Mouse (Mus musculus): ENCODE measurements around the gene Nkg7.

- no peak for TF ChIP-seq CTCF (IDR thresholded peaks at IDR 0.05; ENCODE audit: low read depth, low read length)
- TF ChIP-seq POLR2A (IDR thresholded peaks at IDR 0.05; ENCODE audit: extremely low read depth, insufficient read depth, low read length): no peak
Observed at GRCm38 (mm10) chr7:43427406-43427805, 9.5 kb upstream of the Nkg7 start, which contains the start of gene Lim2.
